Mouse (Mus musculus) heart, adult 2 months (tissue): ENCODE data around the gene Foxp4. TPM values are rescaled to one million over a fixed set of nuclear protein-coding genes. Genes with fewer than 3 reads are reported as not detected.
A peak's percentile ranks its signal among the peaks of the same experiment; 100 is the strongest.

Source experiments
- DNase-seq, 2 experiments: peaks; one replicate each; pipeline ENCODE4 v3.0.0; 2021
- H3K27ac ChIP-seq: fragments of 200-600 bp; 2 replicates; pipeline ENCODE4 v1.8.1; 2022
- H3K27me3 ChIP-seq: fragments of 200-500 bp; 2 replicates; pipeline ENCODE4 v1.6.1; 2012; ENCODE audit warnings: mild to moderate bottlenecking, low read length, inconsistent platforms, mixed read lengths; ENCODE audit not compliant: control insufficient read depth, insufficient read depth
- H3K36me3 ChIP-seq: fragments of 200-500 bp; 2 replicates; pipeline ENCODE4 v1.6.1; 2012; ENCODE audit warnings: low read length, inconsistent platforms; ENCODE audit not compliant: control insufficient read depth, insufficient read depth
- H3K4me1 ChIP-seq: fragments of 200-500 bp; 2 replicates; pipeline ENCODE4 v1.6.1; 2011; ENCODE audit warnings: low read length; ENCODE audit not compliant: control insufficient read depth, insufficient read depth
- H3K4me3 ChIP-seq: fragments of 200-600 bp; 2 replicates; pipeline ENCODE4 v1.8.1; 2022
- H3K79me2 ChIP-seq: fragments of 200-500 bp; replicated peaks from 2 replicates; pipeline ENCODE4 v1.6.1; 2012; ENCODE audit warnings: mild to moderate bottlenecking, inconsistent platforms, low read length, moderate library complexity, mixed read lengths; ENCODE audit not compliant: control insufficient read depth, insufficient read depth
- H3K9ac ChIP-seq: fragments of 200-500 bp; 2 replicates; pipeline ENCODE4 v1.6.1; 2012; ENCODE audit warnings: low read depth, mild to moderate bottlenecking, control low read depth, inconsistent platforms, low read length, mixed read lengths
- CTCF ChIP-seq: fragments of 200-600 bp; IDR thresholded peaks from 2 replicates; pipeline ENCODE4 v1.8.1; 2022; ENCODE audit warnings: antibody characterized with exemption, mild to moderate bottlenecking, moderate library complexity
- EP300 ChIP-seq: fragments of 200-500 bp; IDR thresholded peaks from 2 replicates; pipeline ENCODE4 v1.6.1; 2011; ENCODE audit warnings: low read depth, low read length, control low read depth; ENCODE audit not compliant: insufficient read depth
- POLR2A ChIP-seq: fragments of 200-500 bp; IDR thresholded peaks from 2 replicates; pipeline ENCODE4 v1.6.1; 2011; ENCODE audit warnings: mild to moderate bottlenecking, low read depth, low read length, control low read depth; ENCODE audit not compliant: insufficient read depth
- WGBS: fragments of 180-500 bp; shearing (Covaris S2); methylation state at CpG from one replicate; pipeline ENCODE4 v1.1.7; 2018; 5-methylcytosine and 5-hydroxymethylcytosine counted together
- intact Hi-C: fragments of 180-260 bp; cut with DNase I; formaldehyde crosslinking; loops from one replicate; pipeline ENCODE4 v1.15.1; 2025
- polyA plus RNA-seq: library from polyadenylated mRNA; depleted of rRNA; stranded (reverse); fragments of >200 nt; gene quantifications from 2 replicates; pipeline ENCODE4 v1.2.3, GENCODE M21; 2012
- total RNA-seq, 2 experiments: library from RNA; stranded (reverse); gene quantifications; 2 replicates each; pipeline ENCODE4 v1.2.3; 2021

Gene Foxp4
- total and polyA plus RNA-seq, 3 experiments, result 10.0 to 13.7 (median 11.7) TPM

DNA sequence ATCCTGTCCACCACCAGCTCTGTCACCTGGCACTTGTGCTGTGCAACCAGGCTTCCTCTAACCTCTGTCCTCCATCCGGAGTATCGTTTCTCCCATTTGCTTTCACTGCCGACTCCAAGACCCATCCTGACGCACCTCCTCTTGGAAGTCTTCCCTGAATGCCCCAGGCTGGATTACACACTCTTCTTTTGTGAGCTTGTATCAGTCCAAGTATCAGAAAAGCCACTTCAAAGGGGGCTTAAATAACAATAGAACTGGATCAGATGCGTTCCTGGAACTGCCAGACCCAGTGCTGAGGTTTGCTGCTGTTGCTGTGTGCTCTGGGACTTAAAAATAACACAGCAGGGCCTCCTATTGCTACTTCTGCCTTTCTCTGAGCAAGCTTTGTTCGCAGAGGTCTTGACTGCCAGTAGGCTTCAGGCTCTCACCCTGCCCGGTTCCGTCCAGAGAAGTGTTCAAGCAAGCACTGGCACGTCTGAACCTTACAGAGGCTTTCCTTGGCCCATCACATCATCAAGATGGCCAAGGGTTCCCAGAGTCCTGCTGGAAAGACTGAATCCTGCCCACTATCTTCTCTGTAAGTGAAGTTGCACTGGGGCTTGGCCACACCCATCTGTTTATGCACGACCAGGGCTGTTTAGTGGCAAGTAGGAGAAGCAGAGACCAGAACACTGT lies 13.6 kb upstream of the Foxp4 start:
- H3K27me3 ChIP-seq, result no peaks in the 10 kb centered on the region
- intact Hi-C loops, result no loop called here
- no peak overlapping the region for H3K27ac ChIP-seq
- no peak overlapping the region for H3K9ac ChIP-seq
- no peak for DNase-seq
- WGBS, result 51% methylated on average over 10 of the region's 10 CpGs
- no peaks in the 10 kb centered on the region for H3K79me2 ChIP-seq
- no peak overlapping the region for H3K4me3 ChIP-seq
- H3K4me1 ChIP-seq, result no peaks in the 10 kb centered on the region
- TF ChIP-seq CTCF (no peak), POLR2A (no peak), EP300 (no peak)
- no peaks in the 10 kb centered on the region for H3K36me3 ChIP-seq

- H3K4me3 ChIP-seq, result no peak overlapping the region
- no peak for DNase-seq
- intact Hi-C loops, result no loop called here
- no peaks in the 10 kb centered on the region for H3K27me3 ChIP-seq
- no peaks in the 10 kb centered on the region for H3K79me2 ChIP-seq
- TF ChIP-seq POLR2A (no peak), EP300 (no peak), CTCF (no peak)
- WGBS, result 85% methylated on average over 4 of the region's 4 CpGs
- H3K27ac ChIP-seq, result no peak overlapping the region
- no peaks in the 10 kb centered on the region for H3K4me1 ChIP-seq
- H3K36me3 ChIP-seq, result no peaks in the 10 kb centered on the region
- H3K9ac ChIP-seq, result no peak overlapping the region
Measured at GRCm38 (mm10) chr17:47936591-47936990, 12.1 kb upstream of the Foxp4 start.

- WGBS, result 84% methylated on average over 4 of the region's 4 CpGs
- TF ChIP-seq CTCF (no peak), POLR2A (no peak), EP300 (no peak)
Measured at GRCm38 (mm10) chr17:47929431-47929830, 5.0 kb upstream of the Foxp4 start.

GRCm38 (mm10) chr17:47925988-47926387 lies 1.5 kb upstream of the Foxp4 start:
- Histone ChIP-seq H3K36me3 (no peaks in the 10 kb centered on the region), H3K27ac (no peak overlapping the region), H3K27me3 (no peaks in the 10 kb centered on the region; the same call in 1 of the 2 replicates), H3K4me1 (peaks cover 2% of the 10 kb centered on the region), H3K4me3 (no peak overlapping the region), H3K79me2 (no peaks in the 10 kb centered on the region), H3K9ac (no peak overlapping the region)
- no peak for DNase-seq
- TF ChIP-seq POLR2A, result no peak
- no peak for TF ChIP-seq CTCF
- TF ChIP-seq EP300, result no peak
- 75% methylated on average over 10 of the region's 10 CpGs for WGBS
- intact Hi-C loops, result loop anchor here (2.0 kb wide), 3 partner anchors 47 to 117 kb away; no protein-coding TSS in a partner anchor

More at GRCm38 (mm10) chr17:47929431-47929830, 5.0 kb upstream of the Foxp4 start:
- H3K4me3 ChIP-seq, result no peak overlapping the region
- DNase-seq, result no peak
- no peaks in the 10 kb centered on the region for H3K27me3 ChIP-seq
- intact Hi-C loops, result no loop called here
- no peak overlapping the region for H3K27ac ChIP-seq
- H3K4me1 ChIP-seq, result no peaks in the 10 kb centered on the region
- no peaks in the 10 kb centered on the region for H3K36me3 ChIP-seq
- H3K9ac ChIP-seq, result no peak overlapping the region
- no peaks in the 10 kb centered on the region for H3K79me2 ChIP-seq

DNA sequence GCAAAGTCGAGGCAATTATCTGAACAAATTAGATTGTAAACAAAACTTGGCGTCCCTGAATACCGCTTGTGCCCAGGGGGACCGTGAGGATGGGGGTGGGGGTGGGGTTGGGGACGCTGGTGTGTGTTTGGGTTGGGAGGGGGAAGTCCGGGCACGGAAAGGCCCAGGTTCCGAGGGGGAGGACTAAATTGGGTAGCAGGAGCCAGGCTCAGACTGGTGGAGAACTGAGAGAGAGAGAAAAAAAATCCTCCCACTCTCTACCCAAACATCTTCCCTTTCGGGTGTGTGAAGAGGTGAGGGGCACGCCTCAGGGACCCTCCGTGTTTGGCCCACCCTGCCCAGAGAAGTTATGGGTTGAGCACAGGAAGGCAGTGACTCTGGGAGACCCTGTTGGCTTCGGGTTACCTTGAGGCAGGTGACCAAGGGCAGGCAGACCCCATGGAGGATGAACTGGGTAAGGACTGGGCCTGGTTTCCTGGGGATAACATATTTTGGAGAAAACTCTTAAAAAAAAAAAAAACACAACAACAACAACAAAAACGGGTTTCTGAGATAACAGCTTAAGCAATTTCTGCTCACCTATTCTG lies 988 bp upstream of the Foxp4 start:
- H3K79me2 ChIP-seq, result no peaks in the 10 kb centered on the region
- H3K36me3 ChIP-seq, result no peaks in the 10 kb centered on the region
- H3K27me3 ChIP-seq, result no peaks in the 10 kb centered on the region; the same call in 1 of the 2 replicates
- no peak overlapping the region; the same call in 1 of the 2 replicates for H3K27ac ChIP-seq
- WGBS, result 16% methylated on average over 13 of the region's 13 CpGs
- H3K4me3 ChIP-seq, result peak overlapping the region; percentile 92
- TF ChIP-seq POLR2A, result no peak
- no peak for TF ChIP-seq CTCF
- no peak for TF ChIP-seq EP300
- peaks cover 2% of the 10 kb centered on the region for H3K4me1 ChIP-seq
- no peak overlapping the region for H3K9ac ChIP-seq
- intact Hi-C loops, result loop anchor here (2.0 kb wide), 3 partner anchors 47 to 117 kb away; no protein-coding TSS in a partner anchor
- DNase-seq, result no peak
